In the genomic region with DNA sequence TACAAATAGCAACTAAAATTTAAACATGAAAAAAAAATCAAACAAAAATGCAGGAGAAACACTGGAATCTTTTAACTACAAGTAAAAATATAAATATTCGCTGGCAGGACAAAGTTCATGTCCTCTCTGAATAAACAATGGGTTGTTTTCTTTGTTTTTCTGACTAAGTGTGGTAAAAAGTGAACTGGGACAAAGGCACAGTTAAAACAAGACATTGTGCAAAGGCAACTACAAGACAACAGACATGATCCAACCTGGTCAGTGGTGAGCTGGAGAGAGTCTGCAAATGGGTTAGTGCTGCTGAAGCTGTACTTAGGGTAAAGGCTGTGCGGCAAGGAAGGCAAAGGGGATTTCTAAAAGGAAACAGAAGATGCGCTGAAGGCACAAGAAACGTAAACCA, we compare ENCODE assay signal across 15 mouse cellular contexts.
"Had no signal": no experiment of that assay in that cellular context is flagged by ENCODE, and none has a peak within 500 bp of the region (broad histone marks: within the 10 kb centered on the region; RNA-seq: fewer than 3 reads in every experiment).

No protein-coding gene starts in this region.

- H3K27me3 ChIP-seq: lung, embryonic 15.5 days; megakaryocyte, embryonic 14.5 days; midbrain, embryonic 13.5 days; midbrain, embryonic 15.5 days; neural tube, embryonic 12.5 days had no signal

- H3K27ac ChIP-seq: lung, embryonic 15.5 days; macrophage; midbrain, embryonic 13.5 days; midbrain, embryonic 15.5 days; neural tube, embryonic 12.5 days had no signal

- DNase-seq: lung, adult 2 months; lung, postnatal 14 days; lung, postnatal 36 days; right cerebral cortex, postnatal 14 days; thymus, adult 18-20 months; thymus, postnatal 14 days; thymus, postnatal 36 days had no signal

- H3K4me1 ChIP-seq: megakaryocyte, embryonic 14.5 days; midbrain, embryonic 13.5 days; midbrain, embryonic 15.5 days; neural tube, embryonic 12.5 days had no signal

- H3K4me2 ChIP-seq: lung, embryonic 15.5 days; midbrain, embryonic 11.5 days; midbrain, embryonic 13.5 days; midbrain, embryonic 15.5 days; neural tube, embryonic 12.5 days had no signal

- H3K36me3 ChIP-seq: midbrain, embryonic 15.5 days had no signal

- H3K9ac ChIP-seq: lung, embryonic 15.5 days; midbrain, embryonic 13.5 days; midbrain, embryonic 15.5 days; neural tube, embryonic 12.5 days had no signal

- ATAC-seq: lung, postnatal 0 days; midbrain, embryonic 13.5 days; midbrain, embryonic 15.5 days had no signal

- H3K4me3 ChIP-seq: lung, embryonic 15.5 days; megakaryocyte, embryonic 14.5 days; midbrain, embryonic 13.5 days; midbrain, embryonic 15.5 days; neural tube, embryonic 12.5 days had no signal

- H3K9me3 ChIP-seq: lung, embryonic 15.5 days; midbrain, embryonic 13.5 days; midbrain, embryonic 15.5 days; neural tube, embryonic 12.5 days had no signal
